Mouse (Mus musculus): Measurements from ENCODE around the gene Psma5. TPM values are rescaled to one million over a fixed set of nuclear protein-coding genes. Genes with fewer than 3 reads are reported as not detected.

Gene Psma5
- 10 to 100 TPM; 34.4 to 34.9 TPM for total RNA-seq (2023)

GRCm38 (mm10) chr3:108256719-108257637, at the start of gene Psma5:
TSS of gene Psma5 (plus strand) at chr3:108256926.

GRCm38 (mm10) chr3:108210771-108211139, 46.0 kb upstream of the Psma5 start, which contains the start of gene Atxn7l2:
TSS of gene Atxn7l2 (minus strand) at chr3:108210934.

GRCm38 (mm10) chr3:108226558-108227350, 30.0 kb upstream of the Psma5 start, which contains the start of gene Sypl2:
TSS of gene Sypl2 (minus strand) at chr3:108226648.

GRCm38 (mm10) chr3:108283781-108284601, 27.3 kb downstream of the Psma5 start, which contains the start of gene Sort1:
TSS of gene Sort1 (plus strand) at chr3:108284082.

Other genes with a start within 250 kb of the Psma5 start
- 100 to 1,000 TPM; 114 to 139 TPM for gene Gstm1, start 239.0 kb upstream of the Psma5 start, total RNA-seq (2023)
- 1 to 10 TPM; 5.0 to 5.2 TPM for gene Gstm4, start 212.0 kb upstream of the Psma5 start, total RNA-seq (2023)
- gene Ampd2, start 170.3 kb upstream of the Psma5 start, total RNA-seq (2023), result 10 to 100 TPM; 56.8 to 68.1 TPM
- under 1 TPM in 1 of 2 experiments, not detected in 1; 0.56 TPM for gene Gnat2, start 164.1 kb upstream of the Psma5 start, total RNA-seq (2023)
- gene Gnai3, start 110.8 kb upstream of the Psma5 start, total RNA-seq (2023), result 100 to 1,000 TPM; 105 to 110 TPM
- gene Gpr61, start 102.0 kb upstream of the Psma5 start, total RNA-seq (2023), result under 1 TPM in 1 of 2 experiments, not detected in 1; 0.11 TPM
- gene Amigo1, start 70.6 kb upstream of the Psma5 start, total RNA-seq (2023), result 1 to 10 TPM; 2.1 to 3.0 TPM
- 10 to 100 TPM; 29.1 to 31.1 TPM for gene Cyb561d1, start 55.7 kb upstream of the Psma5 start, total RNA-seq (2023)
- gene Atxn7l2, start 46.0 kb upstream of the Psma5 start, total RNA-seq (2023), result 10 to 100 TPM; 12.1 to 12.2 TPM
- gene Sypl2, start 30.3 kb upstream of the Psma5 start, total RNA-seq (2023), result not detected
- gene Sort1, start 27.2 kb downstream of the Psma5 start, total RNA-seq (2023), result 100 to 1,000 TPM; 154 to 156 TPM
- not detected for gene Mybphl, start 108.0 kb downstream of the Psma5 start, total RNA-seq (2023)
- gene Psrc1, start 126.9 kb downstream of the Psma5 start, total RNA-seq (2023), result 1 to 10 TPM; 8.8 to 9.3 TPM
- gene Celsr2, start 158.6 kb downstream of the Psma5 start, total RNA-seq (2023), result 1 to 10 TPM; 1.1 to 1.3 TPM
- gene Sars, start 188.3 kb downstream of the Psma5 start, total RNA-seq (2023), result 10 to 100 TPM; 53.9 to 57.3 TPM

Data from neutrophil, adult 59 days (primary cell).